Mouse (Mus musculus) heart, embryonic 15.5 days (tissue): ENCODE results near the gene AC161166.1. TPM values are rescaled to one million over a fixed set of nuclear protein-coding genes. Genes with fewer than 3 reads are reported as not detected.
"Not testable (repeated sequence)": the region's sequence is repeated elsewhere in the genome, so short reads cannot be mapped to it uniquely, and the experiment has no call there.

Experiments used
- ATAC-seq: fragments of 200-750 bp; cut with Nextera tagmentation; replicated peaks from 2 replicates; pipeline ENCODE4 v1.8.0; 2017; ENCODE audit warnings: low read depth, moderate TSS enrichment; ENCODE audit not compliant: insufficient number of reproducible peaks, insufficient read depth, low FRiP score
- H3K27ac ChIP-seq: fragments of 300-500 bp; sonication (generic); 2 replicates; pipeline ENCODE4 v1.5.1; 2015; ENCODE audit warnings: mild to moderate bottlenecking, inconsistent platforms
- H3K27me3 ChIP-seq: fragments of 300-500 bp; sonication (generic); 2 replicates; pipeline ENCODE4 v1.6.1; 2015; ENCODE audit warnings: inconsistent platforms
- H3K36me3 ChIP-seq: fragments of 300-500 bp; sonication (generic); 2 replicates; pipeline ENCODE4 v1.6.1; 2015; ENCODE audit warnings: mild to moderate bottlenecking, inconsistent platforms
- H3K4me1 ChIP-seq: fragments of 300-500 bp; sonication (generic); replicated peaks from 2 replicates; pipeline ENCODE4 v1.6.1; 2015; ENCODE audit warnings: inconsistent platforms
- H3K4me2 ChIP-seq: fragments of 300-500 bp; sonication (generic); 2 replicates; pipeline ENCODE4 v1.6.1; 2015; ENCODE audit warnings: inconsistent platforms, mild to moderate bottlenecking, moderate library complexity
- H3K4me3 ChIP-seq: fragments of 300-500 bp; sonication (generic); 2 replicates; pipeline ENCODE4 v1.5.1; 2015; ENCODE audit warnings: mild to moderate bottlenecking, inconsistent platforms
- H3K9ac ChIP-seq: fragments of 300-500 bp; sonication (generic); 2 replicates; pipeline ENCODE4 v1.6.1; 2015; ENCODE audit warnings: mild to moderate bottlenecking, inconsistent platforms
- H3K9me3 ChIP-seq: fragments of 300-500 bp; sonication (generic); replicated peaks from 2 replicates; pipeline ENCODE4 v1.6.1; 2016; ENCODE audit warnings: inconsistent platforms
- WGBS: fragments of 180-500 bp; shearing (Covaris S2); methylation state at CpG from one replicate; pipeline ENCODE4 v1.1.7; 2015; ENCODE audit warnings: mixed read lengths; 5-methylcytosine and 5-hydroxymethylcytosine counted together
- polyA plus RNA-seq: library from polyadenylated mRNA; unstranded; fragments of >200 nt; fragmentation: Nextera tagmentation; extraction: Ambion mirVana; gene quantifications from 2 replicates; pipeline ENCODE4 v1.2.1, GENCODE M21; 2015

The AC161166.1 gene
- polyA plus RNA-seq, 1 experiment from 2014 or later = 0.29 TPM

DNA sequence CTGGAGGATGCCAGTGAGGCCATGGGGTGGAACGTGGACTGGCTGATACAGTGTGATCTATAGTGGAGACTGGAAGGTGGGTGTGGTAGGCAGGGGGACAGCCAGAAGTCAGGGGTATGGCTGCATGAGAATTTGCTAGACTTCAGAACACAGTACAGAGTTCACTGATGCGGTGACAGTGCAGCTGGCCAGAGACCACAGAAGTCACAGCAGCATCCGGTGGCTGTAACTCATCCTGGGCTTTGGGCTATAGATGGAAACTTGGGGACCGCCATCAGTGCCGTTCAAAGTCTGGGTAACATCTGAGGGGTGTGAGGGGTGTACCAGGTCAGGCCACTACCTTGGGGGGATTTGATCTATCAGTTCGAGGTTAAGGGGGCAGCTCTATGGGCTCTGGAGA lies 11.5 kb upstream of the AC161166.1 start:
- Histone ChIP-seq H3K9ac (no peak overlapping the region), H3K9me3 (no peaks in the 10 kb centered on the region), H3K4me3 (no peak overlapping the region), H3K27ac (no peak overlapping the region), H3K4me2 (no peak overlapping the region), H3K36me3 (no peaks in the 10 kb centered on the region), H3K4me1 (no peaks in the 10 kb centered on the region), H3K27me3 (no peaks in the 10 kb centered on the region)
- 77% methylated on average over 6 of the region's 6 CpGs for WGBS
- ATAC-seq = no peak

DNA sequence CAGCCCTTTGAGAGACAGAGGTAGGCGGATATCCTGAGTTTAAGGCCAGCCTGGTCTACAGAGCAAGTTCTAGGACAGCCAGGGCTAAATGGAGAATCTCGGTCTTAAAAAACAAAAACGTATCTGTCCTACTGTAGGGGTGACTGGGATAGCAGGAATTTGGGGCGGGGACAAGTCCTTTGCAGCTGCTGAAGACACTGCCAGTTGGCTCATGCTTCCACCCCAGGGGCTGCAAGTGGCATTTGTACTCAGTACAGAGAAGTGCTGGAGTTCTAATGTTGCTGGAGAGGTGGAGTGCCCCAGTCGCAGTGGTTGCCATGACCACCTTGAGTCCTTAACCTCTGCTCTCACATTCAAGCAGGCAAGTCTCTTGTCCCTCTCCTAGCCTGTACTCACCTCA lies 10.6 kb upstream of the AC161166.1 start:
- Histone ChIP-seq H3K9me3 (no peaks in the 10 kb centered on the region), H3K9ac (no peak overlapping the region), H3K27ac (no peak overlapping the region), H3K4me2 (no peak overlapping the region), H3K27me3 (no peaks in the 10 kb centered on the region), H3K4me3 (no peak overlapping the region), H3K4me1 (no peaks in the 10 kb centered on the region), H3K36me3 (no peaks in the 10 kb centered on the region)
- WGBS = 48% methylated on average over 5 of the region's 5 CpGs
- no peak for ATAC-seq

DNA sequence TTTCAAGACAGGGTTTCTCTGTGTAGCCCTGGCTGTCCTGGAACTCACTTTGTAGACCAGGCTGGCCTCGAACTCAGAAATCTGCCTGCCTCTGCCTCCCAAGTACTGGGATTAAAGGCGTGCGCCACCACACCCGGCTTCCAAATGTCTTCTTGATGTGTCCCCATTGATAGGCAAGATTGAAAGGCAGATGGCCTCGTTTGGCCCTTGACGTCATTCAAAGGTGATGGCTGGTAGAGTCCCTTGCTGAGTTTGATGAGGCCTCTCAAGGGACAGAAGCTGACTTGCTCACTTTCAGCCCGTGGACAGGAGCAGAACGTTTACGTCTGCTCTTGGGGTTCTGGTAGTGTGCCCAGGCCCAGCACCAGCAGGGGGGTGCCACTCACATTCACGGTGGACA lies 7.8 kb upstream of the AC161166.1 start:
- H3K27me3 ChIP-seq, H3K27ac ChIP-seq, H3K9ac ChIP-seq, H3K36me3 ChIP-seq, ATAC-seq, H3K4me1 ChIP-seq, H3K9me3 ChIP-seq, H3K4me2 ChIP-seq, H3K4me3 ChIP-seq: not testable (repeated sequence)
- 84% methylated on average over 10 of the region's 10 CpGs for WGBS

DNA sequence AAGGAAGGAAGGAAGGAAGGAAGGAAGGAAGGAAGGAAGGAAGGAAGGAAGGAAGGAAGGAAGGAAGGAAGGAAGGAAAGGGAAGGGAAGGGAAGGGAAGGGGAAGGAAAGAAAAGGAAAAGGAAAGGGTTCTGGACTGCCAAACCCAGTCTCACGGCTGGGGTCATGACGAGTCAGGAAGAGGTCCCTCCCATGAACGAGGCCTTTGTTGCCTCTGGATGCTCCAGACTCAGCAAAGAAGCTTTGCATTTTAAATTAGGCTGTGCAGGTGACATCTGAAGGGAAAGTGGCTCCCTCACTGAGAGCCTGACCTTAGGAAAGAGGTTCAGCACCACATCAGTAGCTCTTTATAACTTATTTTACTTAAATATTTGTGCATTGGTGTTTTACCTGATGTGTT lies 6.9 kb upstream of the AC161166.1 start:
- no peak overlapping the region for H3K27ac ChIP-seq
- no peak overlapping the region for H3K4me2 ChIP-seq
- H3K4me3 ChIP-seq = no peak overlapping the region
- H3K36me3 ChIP-seq = peaks cover 7% of the 10 kb centered on the region; the same call in 1 of the 2 replicates
- no peak for ATAC-seq
- no peaks in the 10 kb centered on the region for H3K27me3 ChIP-seq
- no peak overlapping the region for H3K9ac ChIP-seq
- H3K4me1 ChIP-seq = no peaks in the 10 kb centered on the region
- H3K9me3 ChIP-seq = no peaks in the 10 kb centered on the region
- WGBS = 53% methylated on average over 3 of the region's 3 CpGs

DNA sequence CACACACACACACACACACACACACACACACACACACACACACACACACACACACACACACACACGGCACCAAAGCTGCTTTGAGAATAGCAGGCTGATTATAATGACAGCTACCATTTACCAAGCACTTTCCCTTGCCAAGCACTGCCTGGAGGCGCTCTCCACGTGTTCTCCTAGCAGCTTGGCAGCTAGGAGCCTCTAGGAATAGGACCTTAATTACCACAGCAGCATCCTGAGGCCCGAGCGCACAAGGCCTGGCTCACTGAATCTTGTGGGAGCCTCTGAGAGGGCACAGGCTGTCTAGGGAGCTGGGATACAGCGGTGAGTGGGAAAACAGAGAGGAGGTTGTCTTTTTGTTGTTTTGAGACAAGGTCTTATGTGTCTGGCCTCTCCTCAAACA lies 5.4 kb upstream of the AC161166.1 start:
- no peaks in the 10 kb centered on the region for H3K9me3 ChIP-seq
- H3K4me3 ChIP-seq = no peak overlapping the region
- WGBS = 60% methylated on average over 6 of the region's 6 CpGs
- no peak overlapping the region for H3K9ac ChIP-seq
- no peak for ATAC-seq
- H3K27ac ChIP-seq = no peak overlapping the region
- H3K4me2 ChIP-seq = no peak overlapping the region
- H3K27me3 ChIP-seq = no peaks in the 10 kb centered on the region
- H3K4me1 ChIP-seq = no peaks in the 10 kb centered on the region
- H3K36me3 ChIP-seq = peaks cover 7% of the 10 kb centered on the region; the same call in 1 of the 2 replicates

DNA sequence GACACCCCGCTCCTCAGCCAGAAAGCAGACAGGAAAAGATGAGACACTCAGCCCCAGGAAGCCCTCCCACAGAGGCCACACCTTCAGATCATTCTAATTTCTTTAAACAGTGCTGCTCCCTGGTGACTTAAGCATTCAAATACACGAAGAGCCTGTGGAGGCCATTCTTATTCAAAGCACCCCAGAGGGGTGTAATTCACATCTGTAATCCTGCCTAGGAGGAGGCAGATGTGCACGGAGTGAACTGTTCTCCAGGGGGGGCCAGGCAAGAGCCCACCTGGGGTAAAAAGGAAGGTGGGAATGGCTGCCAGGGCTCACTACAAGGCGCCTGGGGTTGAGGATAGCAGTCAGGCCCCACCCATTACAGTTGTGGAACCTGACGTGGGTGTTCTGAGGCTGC lies 4.8 kb upstream of the AC161166.1 start:
- Histone ChIP-seq H3K4me2 (no peak overlapping the region), H3K4me1 (no peaks in the 10 kb centered on the region), H3K9ac (no peak overlapping the region), H3K4me3 (no peak overlapping the region), H3K27ac (no peak overlapping the region), H3K36me3 (peaks cover 7% of the 10 kb centered on the region; the same call in 1 of the 2 replicates), H3K9me3 (no peaks in the 10 kb centered on the region), H3K27me3 (no peaks in the 10 kb centered on the region)
- ATAC-seq = no peak
- WGBS = 60% methylated on average over 5 of the region's 5 CpGs

DNA sequence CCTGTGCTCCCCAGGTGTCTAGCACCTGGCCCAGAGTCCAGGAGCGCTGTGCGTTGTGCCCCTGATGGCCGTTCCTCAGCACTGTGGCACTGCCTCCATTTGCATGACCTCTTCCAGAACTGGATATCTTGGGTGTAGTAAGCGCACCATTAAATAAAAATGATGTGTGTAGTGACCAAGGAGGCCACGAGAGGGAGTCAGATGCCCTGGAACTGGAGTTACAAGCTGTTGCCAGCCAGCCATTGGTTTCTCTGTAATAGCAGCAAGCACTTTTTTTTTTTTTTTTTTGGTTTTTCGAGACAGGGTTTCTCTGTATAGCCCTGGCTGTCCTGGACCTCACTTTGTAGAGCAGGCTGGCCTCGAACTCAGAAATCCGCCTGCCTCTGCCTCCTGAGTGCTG lies 4.1 kb upstream of the AC161166.1 start:
- H3K4me1 ChIP-seq, H3K27me3 ChIP-seq, ATAC-seq, H3K9me3 ChIP-seq, H3K4me2 ChIP-seq, H3K4me3 ChIP-seq, H3K36me3 ChIP-seq, H3K9ac ChIP-seq, H3K27ac ChIP-seq: not testable (repeated sequence)
- 78% methylated on average over 8 of the region's 8 CpGs for WGBS

DNA sequence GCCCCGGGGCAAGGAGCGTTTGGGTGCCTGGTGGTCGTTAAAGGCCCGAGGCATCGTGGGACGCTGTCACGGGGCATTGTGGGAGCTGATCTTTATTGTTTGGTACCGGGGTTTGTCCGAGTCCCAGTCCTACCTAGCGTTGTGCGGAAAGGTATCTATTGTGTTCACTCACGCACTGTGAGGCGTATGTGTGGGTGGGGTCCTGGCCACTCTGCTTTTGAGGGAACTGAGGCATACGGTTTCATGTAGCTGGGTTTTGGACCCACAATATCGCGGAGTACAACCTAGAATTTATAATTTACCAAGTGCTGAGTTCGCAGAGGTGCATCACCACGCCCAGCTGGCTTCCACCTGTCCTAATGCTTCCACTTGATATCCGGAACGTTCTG lies 4.5 kb downstream of the AC161166.1 start:
- Histone ChIP-seq H3K4me1 (peaks cover 33% of the 10 kb centered on the region), H3K9ac (peak overlapping the region; percentile 90), H3K9me3 (no peaks in the 10 kb centered on the region), H3K27me3 (peaks cover 8% of the 10 kb centered on the region; the same call in 1 of the 2 replicates), H3K36me3 (no peaks in the 10 kb centered on the region), H3K4me3 (peak overlapping the region; percentile 67), H3K27ac (peak overlapping the region; percentile 99), H3K4me2 (peak overlapping the region; percentile 87)
- no peak for ATAC-seq
- 2% methylated on average over 20 of the region's 20 CpGs for WGBS

DNA sequence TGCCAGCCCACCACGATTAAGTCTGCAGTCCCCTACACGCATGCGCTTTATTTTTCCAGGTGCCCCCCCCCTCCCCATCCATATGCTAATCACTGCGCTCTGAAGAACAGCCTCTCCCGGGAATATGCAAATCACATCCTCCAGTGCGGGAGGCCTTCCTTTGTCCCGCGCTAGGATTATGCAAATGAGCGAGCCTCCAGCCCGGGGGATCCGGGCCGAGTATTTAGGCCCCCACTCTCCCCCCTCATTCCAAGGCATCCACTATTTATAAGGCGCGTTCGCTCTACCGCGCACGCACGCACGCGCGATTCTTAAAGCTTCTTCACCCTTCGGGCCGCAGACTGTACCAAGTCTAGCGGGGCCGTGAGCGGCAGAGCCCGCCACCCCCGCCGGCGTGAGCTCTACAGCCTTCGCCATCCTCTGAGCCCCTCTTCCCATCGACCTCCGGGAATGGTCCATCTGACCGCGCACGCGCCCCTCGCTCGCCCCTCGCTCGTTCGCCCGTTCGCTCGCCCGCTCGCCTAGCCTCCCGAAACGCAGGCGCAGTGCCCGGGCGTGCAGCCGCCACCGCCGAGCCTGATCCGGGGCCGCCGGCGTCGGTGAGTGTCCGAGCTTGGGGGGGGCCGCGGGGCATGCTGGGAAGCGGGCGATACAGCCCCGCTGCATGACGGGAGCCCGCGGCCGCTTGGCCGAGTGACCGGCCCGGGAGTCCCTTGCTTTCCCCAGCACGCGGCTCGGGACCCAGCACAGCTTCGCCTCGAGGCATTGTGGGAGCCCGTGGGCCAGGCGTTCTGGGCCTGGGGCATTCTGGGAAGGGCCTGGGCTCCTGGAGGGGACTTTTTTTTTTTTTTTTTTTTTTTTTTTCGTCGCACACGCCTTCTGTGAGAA lies 5.2 kb downstream of the AC161166.1 start, which contains the start of gene Zfp428:
Gene Zfp428, plus strand, starts transcription at position 169 of the 888 bp plus-strand sequence.
- peak within 1 kb of the TSS; percentile 87 for H3K4me2 ChIP-seq
- peak; percentile 88 for ATAC-seq
- peaks cover 14% of the 10 kb centered on the region for H3K27me3 ChIP-seq
- H3K27ac ChIP-seq = peak within 1 kb of the TSS; percentile 99
- H3K4me1 ChIP-seq = peaks cover 33% of the 10 kb centered on the region
- peak within 1 kb of the TSS; percentile 67 for H3K4me3 ChIP-seq
- H3K36me3 ChIP-seq = no peaks in the 10 kb centered on the region
- under 1% methylated on average over 84 of the region's 84 CpGs for WGBS
- no peaks in the 10 kb centered on the region for H3K9me3 ChIP-seq
- peak within 1 kb of the TSS; percentile 90 for H3K9ac ChIP-seq

DNA sequence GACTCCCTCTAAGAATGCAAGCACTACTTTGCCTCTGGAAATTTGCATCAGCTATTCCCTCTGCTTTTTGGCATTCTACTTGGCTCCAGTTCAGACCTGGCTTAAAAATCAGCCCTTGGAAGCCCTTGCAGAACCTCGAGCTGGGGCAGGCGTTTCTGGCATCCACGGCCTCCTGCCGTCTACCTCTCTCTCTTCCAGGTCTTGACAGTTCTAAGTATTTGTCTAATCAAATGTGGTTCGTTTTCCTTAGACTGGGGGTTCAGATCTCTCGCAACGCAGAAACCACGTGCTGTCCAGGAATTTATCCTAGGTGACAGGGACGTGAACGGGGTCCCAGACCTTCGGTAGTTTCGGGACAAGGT lies 5.8 kb downstream of the AC161166.1 start:
- peaks cover 21% of the 10 kb centered on the region for H3K27me3 ChIP-seq
- H3K4me1 ChIP-seq = peaks cover 33% of the 10 kb centered on the region
- H3K9ac ChIP-seq = peak overlapping the region; percentile 90
- H3K27ac ChIP-seq = peak overlapping the region; percentile 99
- H3K36me3 ChIP-seq = no peaks in the 10 kb centered on the region
- H3K4me2 ChIP-seq = peak overlapping the region; percentile 87
- H3K9me3 ChIP-seq = no peaks in the 10 kb centered on the region
- WGBS = 3% methylated on average over 12 of the region's 12 CpGs
- peak overlapping the region; percentile 67 for H3K4me3 ChIP-seq
- ATAC-seq = peak; percentile 14; the same call in 1 of the 2 replicates

DNA sequence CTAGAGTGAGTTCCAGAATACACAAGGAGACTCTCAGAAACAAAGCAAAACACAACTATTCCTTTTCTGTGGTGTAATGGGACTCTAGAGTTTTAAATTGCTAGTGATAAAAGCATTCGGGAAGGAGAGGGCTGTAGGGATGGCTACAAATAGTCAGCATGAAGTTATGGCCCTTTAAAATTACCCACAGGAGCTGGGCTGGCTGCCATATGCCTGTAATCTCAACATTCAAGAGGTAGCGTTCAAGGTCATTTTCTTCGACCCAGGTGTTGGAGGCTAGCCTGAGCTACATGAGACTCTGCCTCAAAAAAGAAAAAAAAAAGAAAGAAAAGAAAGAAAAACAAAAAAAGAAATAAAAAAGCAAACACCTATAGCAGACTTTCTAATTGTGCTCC lies 6.2 kb downstream of the AC161166.1 start:
- Histone ChIP-seq H3K4me1 (peaks cover 33% of the 10 kb centered on the region), H3K27ac (peak overlapping the region; percentile 99), H3K9me3 (no peaks in the 10 kb centered on the region), H3K36me3 (no peaks in the 10 kb centered on the region), H3K27me3 (peaks cover 24% of the 10 kb centered on the region), H3K4me3 (peak overlapping the region; percentile 67), H3K9ac (peak overlapping the region; percentile 90; the same call in 1 of the 2 replicates), H3K4me2 (peak overlapping the region; percentile 87)
- WGBS = 11% methylated on average over 3 of the region's 3 CpGs
- ATAC-seq = no peak
